Mouse (Mus musculus): ENCODE measurements around the gene Cd274. TPM values are rescaled to one million over a fixed set of nuclear protein-coding genes. Genes with fewer than 3 reads are reported as not detected.

Gene Cd274
- total RNA-seq, 1 experiment from 2014 or later = 12.3 TPM

GRCm38 (mm10) chr19:29362173-29362930 lies 4.9 kb upstream of the Cd274 start:
- ATAC-seq (replicated peaks; ENCODE audit: low read depth, poor library complexity, severe bottlenecking) = no peak

GRCm38 (mm10) chr19:29363557-29363956 lies 3.7 kb upstream of the Cd274 start:
- no peak for ATAC-seq (replicated peaks; ENCODE audit: low read depth, poor library complexity, severe bottlenecking)

DNA sequence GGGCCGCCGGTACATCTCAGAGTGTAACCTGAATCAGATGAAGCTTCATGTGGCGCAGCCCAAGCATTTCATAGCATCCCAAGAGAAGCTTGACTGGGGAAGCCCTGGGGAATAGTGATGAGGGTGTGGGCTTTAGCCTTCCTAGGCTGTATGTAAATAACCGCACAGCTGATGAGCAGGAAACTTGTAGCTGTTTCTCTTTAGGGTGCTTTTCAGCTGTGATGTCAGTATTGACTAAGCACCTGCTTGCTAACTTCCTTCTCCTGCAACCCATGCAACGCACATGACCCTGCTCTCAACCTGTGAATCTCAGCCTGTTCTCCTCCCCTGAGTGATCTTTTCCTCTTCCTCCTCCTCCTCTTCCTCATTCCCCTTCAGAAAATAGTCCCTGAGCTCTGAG lies 3.2 kb upstream of the Cd274 start:
- ATAC-seq (replicated peaks; ENCODE audit: low read depth, poor library complexity, severe bottlenecking) = no peak

DNA sequence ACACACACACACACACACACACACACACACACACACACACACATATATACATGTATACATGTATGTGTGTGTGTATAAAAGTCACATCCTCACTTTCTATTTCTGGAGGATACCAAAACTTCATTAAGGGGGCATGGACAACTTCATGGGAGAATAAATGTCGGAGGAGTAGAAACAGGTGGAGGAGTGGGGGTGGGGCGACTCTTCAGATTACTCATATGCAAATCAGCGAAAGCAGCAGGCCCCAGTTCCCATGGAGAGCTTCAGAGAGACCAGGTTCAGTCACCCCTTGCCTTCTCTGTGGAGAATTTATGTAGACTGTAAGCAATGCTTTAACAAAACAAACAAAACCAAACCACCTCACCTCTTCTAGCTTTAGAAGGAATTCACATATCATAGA lies 2.1 kb upstream of the Cd274 start:
- ATAC-seq (replicated peaks; ENCODE audit: low read depth, poor library complexity, severe bottlenecking) = no peak

GRCm38 (mm10) chr19:29366226-29366968 lies 858 bp upstream of the Cd274 start:
- no peak for ATAC-seq (replicated peaks; ENCODE audit: low read depth, poor library complexity, severe bottlenecking)

- ATAC-seq (replicated peaks; ENCODE audit: low read depth, poor library complexity, severe bottlenecking) = no peak
Observed at GRCm38 (mm10) chr19:29368041-29368440, 786 bp downstream of the Cd274 start.

GRCm38 (mm10) chr19:29368671-29369309 lies 1.5 kb downstream of the Cd274 start:
- no peak for ATAC-seq (replicated peaks; ENCODE audit: low read depth, poor library complexity, severe bottlenecking)

- 0 out of 2 replicates have a peak, but pooled peaks have one; percentile 22 for ATAC-seq (replicated peaks; ENCODE audit: low read depth, poor library complexity, severe bottlenecking)
Observed at GRCm38 (mm10) chr19:29370112-29370511, 2.9 kb downstream of the Cd274 start.

GRCm38 (mm10) chr19:29370545-29371283 lies 3.5 kb downstream of the Cd274 start:
- ATAC-seq (replicated peaks; ENCODE audit: low read depth, poor library complexity, severe bottlenecking) = no peak

- ATAC-seq (replicated peaks; ENCODE audit: low read depth, poor library complexity, severe bottlenecking) = no peak
Observed at GRCm38 (mm10) chr19:29371284-29372081, 4.2 kb downstream of the Cd274 start.

- no peak for ATAC-seq (replicated peaks; ENCODE audit: low read depth, poor library complexity, severe bottlenecking)
Observed at GRCm38 (mm10) chr19:29372138-29372537, 4.9 kb downstream of the Cd274 start.

DNA sequence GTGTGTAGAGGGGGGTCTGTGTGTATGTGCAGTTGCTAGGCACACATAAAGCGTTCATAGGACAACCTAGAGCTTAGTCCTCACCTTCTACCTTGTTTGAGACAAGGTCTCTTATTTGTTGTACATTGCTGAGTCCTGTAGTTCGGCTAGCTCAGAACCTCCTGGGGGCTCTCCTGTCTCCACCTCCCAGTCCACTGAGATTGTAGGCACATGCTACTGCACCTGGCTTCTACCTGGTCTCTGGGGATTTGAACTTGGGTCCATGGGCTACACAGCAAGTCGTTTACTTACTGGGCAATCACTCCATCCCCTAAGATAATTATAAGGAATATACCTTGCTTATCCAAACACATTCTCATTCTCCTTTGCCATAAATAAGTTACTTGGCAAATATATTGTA lies 5.4 kb downstream of the Cd274 start:
- ATAC-seq (replicated peaks; ENCODE audit: low read depth, poor library complexity, severe bottlenecking) = no peak

GRCm38 (mm10) chr19:29373438-29373837 lies 6.2 kb downstream of the Cd274 start:
- no peak for ATAC-seq (replicated peaks; ENCODE audit: low read depth, poor library complexity, severe bottlenecking)

- ATAC-seq (replicated peaks; ENCODE audit: low read depth, poor library complexity, severe bottlenecking) = no peak
Observed at GRCm38 (mm10) chr19:29374947-29375346, 7.7 kb downstream of the Cd274 start.

DNA sequence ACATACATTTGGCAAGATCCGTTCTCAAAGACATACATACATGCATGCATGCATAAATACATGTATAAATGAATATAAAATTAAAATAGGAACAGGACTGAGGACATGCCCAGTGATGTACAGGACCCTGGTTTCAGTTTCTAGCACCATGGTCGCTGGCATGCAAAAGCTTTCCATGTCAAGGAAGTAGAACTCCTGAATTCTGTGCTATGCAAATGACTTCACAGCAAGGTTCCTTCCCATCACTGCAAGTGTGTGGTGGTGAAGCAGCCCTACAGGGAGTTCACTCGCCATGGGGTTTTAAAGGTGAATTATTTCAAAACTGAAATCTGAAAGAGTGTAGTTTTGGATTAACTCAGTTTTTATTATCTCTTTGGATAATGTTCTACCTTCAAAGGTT lies 9.1 kb downstream of the Cd274 start:
- ATAC-seq (replicated peaks; ENCODE audit: low read depth, poor library complexity, severe bottlenecking) = no peak

GRCm38 (mm10) chr19:29379839-29380603 lies 12.8 kb downstream of the Cd274 start:
- no peak for ATAC-seq (replicated peaks; ENCODE audit: low read depth, poor library complexity, severe bottlenecking)

- ATAC-seq (replicated peaks; ENCODE audit: low read depth, poor library complexity, severe bottlenecking) = 0 out of 2 replicates have a peak, but pooled peaks have one; percentile 11
Observed at GRCm38 (mm10) chr19:29383368-29383767, 16.1 kb downstream of the Cd274 start.

DNA sequence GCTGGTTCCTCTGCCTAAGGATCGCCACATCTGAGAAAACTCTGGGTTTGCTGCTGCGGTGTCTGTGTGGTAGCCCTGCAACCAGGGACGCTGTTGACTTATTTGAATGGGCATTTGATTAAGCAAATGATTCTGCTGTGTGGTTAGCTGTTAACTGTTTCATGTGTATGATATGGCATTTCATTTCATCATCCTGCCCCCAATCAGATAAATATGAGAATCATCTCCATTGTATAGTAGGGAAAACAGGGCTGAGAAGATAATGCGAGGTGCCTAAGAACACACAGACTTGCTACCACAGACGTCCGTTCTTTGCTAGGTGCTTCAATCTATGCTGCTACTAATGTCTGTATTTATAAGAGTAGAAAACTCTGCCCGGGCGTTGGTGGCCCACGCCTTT lies 17.2 kb downstream of the Cd274 start:
- ATAC-seq (replicated peaks; ENCODE audit: low read depth, poor library complexity, severe bottlenecking) = no peak

- ATAC-seq (replicated peaks; ENCODE audit: low read depth, poor library complexity, severe bottlenecking) = peak; percentile 65
Observed at GRCm38 (mm10) chr19:29384994-29385393, 17.7 kb downstream of the Cd274 start.
